Mouse (Mus musculus): ENCODE data around the gene Zfp286. TPM values are rescaled to one million over a fixed set of nuclear protein-coding genes. Genes with fewer than 3 reads are reported as not detected.

Gene Zfp286
- polyA plus RNA-seq, 1 experiment = 0.64 TPM

- WGBS = 11% methylated on average over 27 of the region's 27 CpGs
Measured at GRCm38 (mm10) chr11:62746001-62746533, 43.2 kb downstream of the Zfp286 start.

GRCm38 (mm10) chr11:62744103-62744502 lies 45.2 kb downstream of the Zfp286 start:
- Histone ChIP-seq H3K36me3 (ENCODE audit: control insufficient read depth, insufficient read depth, low read length) (no peaks in the 10 kb centered on the region), H3K4me1 (ENCODE audit: control insufficient read depth, insufficient read depth, insufficient read length) (no peaks in the 10 kb centered on the region), H3K27me3 (ENCODE audit: control insufficient read depth, insufficient read depth, low read length) (no peaks in the 10 kb centered on the region), H3K4me3 (ENCODE audit: extremely low read depth, insufficient read depth, insufficient read length) (no peak overlapping the region), H3K27ac (ENCODE audit: insufficient read depth, low read length) (no peak overlapping the region)
- 50% methylated on average over 5 of the region's 5 CpGs for WGBS
- peak in 1 of 2 experiments; percentile 72 for DNase-seq (ENCODE audit: low read depth in 1 of 2, low spot score in 2 of 2)
- TF ChIP-seq POLR2A (IDR thresholded peaks at IDR 0.05; ENCODE audit: low read depth, low read length) (no peak), CTCF (IDR thresholded peaks at IDR 0.05; ENCODE audit: extremely low read depth, insufficient read depth, insufficient read length, insufficient replicate concordance) (peak; percentile 80; the same call in 1 of the 2 replicates)

More at GRCm38 (mm10) chr11:62746001-62746533, 43.2 kb downstream of the Zfp286 start:
- Histone ChIP-seq H3K27me3 (ENCODE audit: control insufficient read depth, insufficient read depth, low read length) (no peaks in the 10 kb centered on the region), H3K36me3 (ENCODE audit: control insufficient read depth, insufficient read depth, low read length) (no peaks in the 10 kb centered on the region), H3K27ac (ENCODE audit: insufficient read depth, low read length) (no peak overlapping the region), H3K4me1 (ENCODE audit: control insufficient read depth, insufficient read depth, insufficient read length) (no peaks in the 10 kb centered on the region), H3K4me3 (ENCODE audit: extremely low read depth, insufficient read depth, insufficient read length) (no peak overlapping the region)
- TF ChIP-seq POLR2A (IDR thresholded peaks at IDR 0.05; ENCODE audit: low read depth, low read length) (no peak), CTCF (IDR thresholded peaks at IDR 0.05; ENCODE audit: extremely low read depth, insufficient read depth, insufficient read length, insufficient replicate concordance) (no peak)
- peak in 1 of 2 experiments; percentile 61 for DNase-seq (ENCODE audit: low read depth in 1 of 2, low spot score in 2 of 2)

- DNase-seq (ENCODE audit: low read depth in 1 of 2, low spot score in 2 of 2) = no peak
- Histone ChIP-seq H3K4me3 (ENCODE audit: extremely low read depth, insufficient read depth, insufficient read length) (no peak overlapping the region), H3K27me3 (ENCODE audit: control insufficient read depth, insufficient read depth, low read length) (no peaks in the 10 kb centered on the region), H3K4me1 (ENCODE audit: control insufficient read depth, insufficient read depth, insufficient read length) (no peaks in the 10 kb centered on the region), H3K36me3 (ENCODE audit: control insufficient read depth, insufficient read depth, low read length) (no peaks in the 10 kb centered on the region), H3K27ac (ENCODE audit: insufficient read depth, low read length) (no peak overlapping the region)
- TF ChIP-seq CTCF (IDR thresholded peaks at IDR 0.05; ENCODE audit: extremely low read depth, insufficient read depth, insufficient read length, insufficient replicate concordance) = no peak
- TF ChIP-seq POLR2A (IDR thresholded peaks at IDR 0.05; ENCODE audit: low read depth, low read length) = no peak
- WGBS = 87% methylated on average over 10 of the region's 10 CpGs
Measured at GRCm38 (mm10) chr11:62742261-62742957, 46.9 kb downstream of the Zfp286 start.

- H3K4me3 ChIP-seq (ENCODE audit: extremely low read depth, insufficient read depth, insufficient read length) = no peak overlapping the region
- no peaks in the 10 kb centered on the region for H3K36me3 ChIP-seq (ENCODE audit: control insufficient read depth, insufficient read depth, low read length)
- DNase-seq (ENCODE audit: low read depth in 1 of 2, low spot score in 2 of 2) = no peak
- TF ChIP-seq CTCF (IDR thresholded peaks at IDR 0.05; ENCODE audit: extremely low read depth, insufficient read depth, insufficient read length, insufficient replicate concordance) = no peak
- TF ChIP-seq POLR2A (IDR thresholded peaks at IDR 0.05; ENCODE audit: low read depth, low read length) = no peak
- no peaks in the 10 kb centered on the region for H3K4me1 ChIP-seq (ENCODE audit: control insufficient read depth, insufficient read depth, insufficient read length)
- H3K27ac ChIP-seq (ENCODE audit: insufficient read depth, low read length) = no peak overlapping the region
- WGBS = 68% methylated on average over 2 of the region's 2 CpGs
- no peaks in the 10 kb centered on the region for H3K27me3 ChIP-seq (ENCODE audit: control insufficient read depth, insufficient read depth, low read length)
Measured at GRCm38 (mm10) chr11:62741186-62741585, 48.1 kb downstream of the Zfp286 start.

- no peaks in the 10 kb centered on the region for H3K4me1 ChIP-seq (ENCODE audit: control insufficient read depth, insufficient read depth, insufficient read length)
- TF ChIP-seq POLR2A (IDR thresholded peaks at IDR 0.05; ENCODE audit: low read depth, low read length) (no peak), CTCF (IDR thresholded peaks at IDR 0.05; ENCODE audit: extremely low read depth, insufficient read depth, insufficient read length, insufficient replicate concordance) (no peak)
- H3K4me3 ChIP-seq (ENCODE audit: extremely low read depth, insufficient read depth, insufficient read length) = no peak overlapping the region
- DNase-seq (ENCODE audit: low read depth in 1 of 2, low spot score in 2 of 2) = no peak
- WGBS = 71% methylated on average over 3 of the region's 3 CpGs
- no peaks in the 10 kb centered on the region for H3K27me3 ChIP-seq (ENCODE audit: control insufficient read depth, insufficient read depth, low read length)
- H3K27ac ChIP-seq (ENCODE audit: insufficient read depth, low read length) = no peak overlapping the region
- H3K36me3 ChIP-seq (ENCODE audit: control insufficient read depth, insufficient read depth, low read length) = 0 out of 2 replicates have a peak, but pooled peaks cover 2% of the 10 kb centered on the region
Measured at GRCm38 (mm10) chr11:62732665-62733064, 56.6 kb downstream of the Zfp286 start.

GRCm38 (mm10) chr11:62732022-62732387 lies 57.3 kb downstream of the Zfp286 start:
- TF ChIP-seq POLR2A (IDR thresholded peaks at IDR 0.05; ENCODE audit: low read depth, low read length) (no peak), CTCF (IDR thresholded peaks at IDR 0.05; ENCODE audit: extremely low read depth, insufficient read depth, insufficient read length, insufficient replicate concordance) (no peak)
- H3K4me1 ChIP-seq (ENCODE audit: control insufficient read depth, insufficient read depth, insufficient read length) = no peaks in the 10 kb centered on the region
- no peaks in the 10 kb centered on the region for H3K27me3 ChIP-seq (ENCODE audit: control insufficient read depth, insufficient read depth, low read length)
- peaks cover 4% of the 10 kb centered on the region; the same call in 1 of the 2 replicates for H3K36me3 ChIP-seq (ENCODE audit: control insufficient read depth, insufficient read depth, low read length)
- H3K27ac ChIP-seq (ENCODE audit: insufficient read depth, low read length) = no peak overlapping the region
- H3K4me3 ChIP-seq (ENCODE audit: extremely low read depth, insufficient read depth, insufficient read length) = peak overlapping the region; percentile 81
- 27% methylated on average over 5 of the region's 5 CpGs for WGBS
- no peak for DNase-seq (ENCODE audit: low read depth in 1 of 2, low spot score in 2 of 2)

All from spleen, adult 2 months (tissue).